Mouse (Mus musculus) kidney, adult 8-10 months (tissue): Measurements from ENCODE around the gene Rgmb.
A peak's percentile ranks its signal among the peaks of the same experiment; 100 is the strongest.

ENCODE experiments used
- DNase-seq, 2 experiments: peaks; one replicate each; pipeline ENCODE4 v3.0.0; 2022

Rgmb gene

GRCm38 (mm10) chr17:15821706-15822105, 9.1 kb downstream of the Rgmb start:
- no peak for DNase-seq

GRCm38 (mm10) chr17:15820761-15821160, 10.1 kb downstream of the Rgmb start:
- DNase-seq = no peak

- no peak for DNase-seq
Observed at GRCm38 (mm10) chr17:15820146-15820545, 10.7 kb downstream of the Rgmb start.

- DNase-seq = no peak
Observed at GRCm38 (mm10) chr17:15818372-15818771, 12.5 kb downstream of the Rgmb start.

- no peak for DNase-seq
Observed at GRCm38 (mm10) chr17:15817634-15818033, 13.2 kb downstream of the Rgmb start.

- DNase-seq = no peak
Observed at GRCm38 (mm10) chr17:15817096-15817450, 13.8 kb downstream of the Rgmb start.

- DNase-seq = no peak
Observed at GRCm38 (mm10) chr17:15816379-15817095, 14.3 kb downstream of the Rgmb start.

- no peak for DNase-seq
Observed at GRCm38 (mm10) chr17:15815312-15816018, 15.4 kb downstream of the Rgmb start.

GRCm38 (mm10) chr17:15813658-15814212, 17.1 kb downstream of the Rgmb start:
- no peak for DNase-seq

GRCm38 (mm10) chr17:15812136-15812778, 18.6 kb downstream of the Rgmb start:
- no peak for DNase-seq

- DNase-seq = no peak
Observed at GRCm38 (mm10) chr17:15809949-15810348, 20.9 kb downstream of the Rgmb start.

- DNase-seq = no peak
Observed at GRCm38 (mm10) chr17:15808468-15809374, 22.1 kb downstream of the Rgmb start.

GRCm38 (mm10) chr17:15808015-15808414, 22.8 kb downstream of the Rgmb start:
- DNase-seq = no peak

GRCm38 (mm10) chr17:15807295-15807984, 23.4 kb downstream of the Rgmb start:
- no peak for DNase-seq

GRCm38 (mm10) chr17:15804008-15804812, 26.6 kb downstream of the Rgmb start:
- DNase-seq = no peak

GRCm38 (mm10) chr17:15799195-15799793, 31.5 kb downstream of the Rgmb start:
- DNase-seq = no peak

GRCm38 (mm10) chr17:15790716-15791115, 40.1 kb downstream of the Rgmb start:
- DNase-seq = no peak

- DNase-seq = peak in 1 of 2 experiments; percentile 15
Observed at GRCm38 (mm10) chr17:15787036-15787435, 43.8 kb downstream of the Rgmb start.

- no peak for DNase-seq
Observed at GRCm38 (mm10) chr17:15777979-15778378, 52.9 kb downstream of the Rgmb start.

- DNase-seq = no peak
Observed at GRCm38 (mm10) chr17:15776349-15776748, 54.5 kb downstream of the Rgmb start.
